Mouse (Mus musculus) lung, adult 2 months (tissue): ENCODE measurements around the gene Bcl9l. TPM values are rescaled to one million over a fixed set of nuclear protein-coding genes. Genes with fewer than 3 reads are reported as not detected.
A peak's percentile ranks its signal among the peaks of the same experiment; 100 is the strongest.

Source experiments
- DNase-seq: peaks from one replicate; pipeline ENCODE4 v3.0.0; 2022
- H3K4me1 ChIP-seq: fragments of 200-500 bp; 2 replicates; pipeline ENCODE4 v1.6.1; 2011; ENCODE audit warnings: low read length; ENCODE audit not compliant: control insufficient read depth, insufficient read depth
- H3K4me3 ChIP-seq: fragments of 200-500 bp; replicated peaks from 2 replicates; pipeline ENCODE3; 2011; ENCODE audit warnings: low read depth, mild to moderate bottlenecking, control low read depth, low read length; ENCODE audit errors: extremely low read depth
- CTCF ChIP-seq: fragments of 200-500 bp; IDR thresholded peaks from 2 replicates; pipeline ENCODE4 v1.5.1; 2011; ENCODE audit warnings: mild to moderate bottlenecking, low read length, control low read depth; ENCODE audit not compliant: insufficient read depth
- POLR2A ChIP-seq: fragments of 200-500 bp; IDR thresholded peaks from 2 replicates; pipeline ENCODE4 v1.6.1; 2011; ENCODE audit warnings: low read depth, mild to moderate bottlenecking, control low read depth, low read length, borderline replicate concordance; ENCODE audit errors: extremely low read depth
- WGBS: fragments of 180-500 bp; shearing (Covaris S2); methylation state at CpG from one replicate; pipeline ENCODE4 v1.1.7; 2018; 5-methylcytosine and 5-hydroxymethylcytosine counted together
- polyA plus RNA-seq: library from polyadenylated mRNA; depleted of rRNA; stranded (reverse); fragments of >200 nt; gene quantifications from 2 replicates; pipeline ENCODE4 v1.2.3, GENCODE M21; 2012

The Bcl9l gene
- polyA plus RNA-seq, 1 experiment: 69.0 TPM

GRCm38 (mm10) chr9:44510872-44511601 lies 28.4 kb downstream of the Bcl9l start:
- Histone ChIP-seq H3K4me1 (peaks cover 27% of the 10 kb centered on the region), H3K4me3 (no peak overlapping the region)
- DNase-seq: peak; percentile 66
- WGBS: 21% methylated on average over 5 of the region's 5 CpGs
- peak; percentile 24; the same call in 1 of the 2 replicates for TF ChIP-seq POLR2A
- TF ChIP-seq CTCF: no peak

GRCm38 (mm10) chr9:44511935-44512716 lies 29.5 kb downstream of the Bcl9l start:
- Histone ChIP-seq H3K4me1 (peaks cover 27% of the 10 kb centered on the region), H3K4me3 (no peak overlapping the region)
- WGBS: 32% methylated on average over 9 of the region's 9 CpGs
- no peak for TF ChIP-seq POLR2A
- TF ChIP-seq CTCF: no peak
- DNase-seq: peak; percentile 25

- H3K4me3 ChIP-seq: no peak overlapping the region
- 72% methylated on average over 3 of the region's 3 CpGs for WGBS
- no peak for DNase-seq
- TF ChIP-seq CTCF (no peak), POLR2A (no peak)
- peaks cover 27% of the 10 kb centered on the region for H3K4me1 ChIP-seq
These were observed 30.0 kb downstream of the Bcl9l start for GRCm38 (mm10) chr9:44512717-44513003.

DNA sequence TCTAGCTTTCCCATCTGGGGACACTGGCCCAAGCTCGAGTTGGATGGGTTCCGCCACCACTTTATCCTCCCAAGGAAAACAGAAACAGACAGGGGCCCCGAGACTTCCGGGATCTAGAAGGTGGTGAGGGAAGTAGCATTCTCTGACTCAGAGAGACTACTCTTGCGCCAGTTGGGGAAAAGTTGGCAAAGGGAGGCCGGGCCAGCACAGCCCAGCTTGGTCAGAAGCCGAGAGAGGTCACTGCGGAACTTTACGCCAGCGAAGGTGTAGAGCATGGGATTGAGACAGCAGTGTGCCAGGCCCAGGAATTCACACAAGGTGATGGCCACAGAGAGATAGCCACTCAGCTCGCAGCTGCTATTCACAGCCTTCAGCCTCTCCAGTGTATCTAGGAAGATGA lies 30.5 kb downstream of the Bcl9l start:
- WGBS: 70% methylated on average over 11 of the region's 11 CpGs
- no peak for TF ChIP-seq POLR2A
- no peak for TF ChIP-seq CTCF

GRCm38 (mm10) chr9:44513610-44514009 lies 31.0 kb downstream of the Bcl9l start:
- DNase-seq: peak; percentile 10
- WGBS: 78% methylated on average over 20 of the region's 20 CpGs
- no peak overlapping the region for H3K4me3 ChIP-seq
- H3K4me1 ChIP-seq: peaks cover 27% of the 10 kb centered on the region
- TF ChIP-seq POLR2A (no peak), CTCF (no peak)

More for the DNA sequence above, 30.5 kb downstream of the Bcl9l start:
- no peak overlapping the region for H3K4me3 ChIP-seq
- H3K4me1 ChIP-seq: peaks cover 27% of the 10 kb centered on the region
- peak; percentile 17 for DNase-seq

GRCm38 (mm10) chr9:44514147-44514546 lies 31.5 kb downstream of the Bcl9l start:
- TF ChIP-seq CTCF: no peak
- Histone ChIP-seq H3K4me1 (peaks cover 27% of the 10 kb centered on the region), H3K4me3 (no peak overlapping the region)
- WGBS: 82% methylated on average over 5 of the region's 5 CpGs
- DNase-seq: no peak

GRCm38 (mm10) chr9:44515131-44515751 lies 32.6 kb downstream of the Bcl9l start:
- peak; percentile 60 for DNase-seq
- Histone ChIP-seq H3K4me3 (peak overlapping the region; percentile 36), H3K4me1 (peaks cover 20% of the 10 kb centered on the region)
- TF ChIP-seq CTCF (no peak), POLR2A (peak; percentile 17; the same call in 1 of the 2 replicates)
- WGBS: 18% methylated on average over 12 of the region's 12 CpGs

GRCm38 (mm10) chr9:44515891-44516290 lies 33.3 kb downstream of the Bcl9l start:
- Histone ChIP-seq H3K4me3 (no peak overlapping the region), H3K4me1 (peaks cover 13% of the 10 kb centered on the region)
- DNase-seq: no peak
- 84% methylated on average over 5 of the region's 5 CpGs for WGBS
- TF ChIP-seq CTCF (no peak), POLR2A (no peak)

DNA sequence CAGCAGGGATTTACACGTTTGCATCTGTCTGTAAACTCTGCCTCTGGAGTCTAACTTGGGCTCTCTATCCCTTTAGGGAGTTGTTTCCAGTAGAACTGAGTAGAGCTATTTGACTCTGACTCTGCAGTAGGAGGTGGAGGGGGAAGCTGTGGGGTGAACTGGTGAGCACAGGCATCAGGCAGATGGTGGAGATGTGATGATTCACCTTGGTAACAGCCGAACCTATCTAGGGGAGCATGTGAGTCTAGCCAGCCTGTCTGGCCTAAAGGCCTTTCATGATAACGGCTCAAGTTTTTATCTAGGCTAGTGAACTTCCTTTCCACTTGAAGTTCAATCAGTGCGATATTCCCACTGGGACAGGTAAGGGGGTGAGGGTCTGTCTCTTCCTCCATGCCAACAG lies 34.7 kb downstream of the Bcl9l start:
- TF ChIP-seq CTCF (no peak), POLR2A (no peak)
- Histone ChIP-seq H3K4me1 (peaks cover 7% of the 10 kb centered on the region; the same call in 1 of the 2 replicates), H3K4me3 (no peak overlapping the region)
- DNase-seq: no peak
- WGBS: 65% methylated on average over 4 of the region's 4 CpGs
